Mouse (Mus musculus): ENCODE measurements around the gene Vmn1r85.

DNA sequence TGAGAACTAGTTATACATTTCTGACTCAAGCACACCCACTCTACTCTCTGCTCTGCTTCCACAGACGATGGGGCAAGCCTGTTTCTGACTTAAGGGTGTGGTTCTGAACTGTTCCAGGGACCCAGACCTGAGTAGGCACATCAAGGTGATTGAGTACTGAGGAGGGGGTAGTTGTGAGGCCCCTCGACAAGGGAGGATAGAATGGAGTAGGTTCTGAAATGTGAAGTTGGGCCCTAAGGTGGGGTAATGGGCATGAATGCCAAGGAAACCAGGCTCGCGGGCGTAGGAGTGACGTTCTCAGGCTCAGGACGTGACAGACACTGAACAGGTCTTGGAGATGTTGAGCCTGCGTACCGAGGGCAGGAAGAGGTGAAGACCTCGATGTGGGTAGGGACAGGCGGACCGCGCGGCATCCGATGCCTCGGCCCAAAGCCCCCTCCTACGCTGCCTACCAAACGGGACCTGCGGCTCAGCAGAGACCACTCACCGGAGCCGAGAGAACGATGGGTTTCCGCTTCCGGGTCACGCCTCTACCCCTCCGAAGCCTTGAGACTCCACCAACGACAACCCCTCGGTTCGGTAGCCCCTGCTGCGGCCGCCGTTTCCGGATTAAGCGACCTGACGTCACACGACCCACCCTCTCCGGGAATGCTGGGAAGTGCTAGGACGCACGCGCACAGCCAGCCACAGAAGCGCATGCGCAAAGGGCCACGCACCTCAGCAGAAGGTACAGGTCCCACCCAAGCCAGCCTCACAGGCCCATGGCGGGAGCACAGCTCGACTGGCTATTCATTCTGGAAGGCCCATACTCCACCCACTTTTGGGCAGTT lies 60.6 kb downstream of the Vmn1r85 start, which contains the start of gene Chmp2a:
- TF ChIP-seq CTCF (IDR thresholded peaks at IDR 0.05; ENCODE audit: extremely low read depth, insufficient read length, insufficient replicate concordance, low read depth, low read length), result no peak
- no peak; the same call in 1 of the 2 replicates for TF ChIP-seq POLR2A (IDR thresholded peaks at IDR 0.05; ENCODE audit: low read depth, low read length)

Data from small intestine, adult 2 months (tissue).